Mouse (Mus musculus) heart, embryonic 16.5 days (tissue): ENCODE results near the gene Sbsn. TPM values are rescaled to one million over a fixed set of nuclear protein-coding genes. Genes with fewer than 3 reads are reported as not detected.
"Not testable (repeated sequence)": the region's sequence is repeated elsewhere in the genome, so short reads cannot be mapped to it uniquely, and the experiment has no call there.

Source experiments
- ATAC-seq: fragments of 200-750 bp; cut with Nextera tagmentation; replicated peaks from 2 replicates; pipeline ENCODE4 v1.8.0; 2017; ENCODE audit warnings: moderate number of reproducible peaks; ENCODE audit not compliant: insufficient read depth, low FRiP score; ENCODE audit errors: extremely low read depth
- H3K27ac ChIP-seq: fragments of 300-500 bp; sonication (generic); 2 replicates; pipeline ENCODE4 v1.5.1; 2014; ENCODE audit warnings: mild to moderate bottlenecking, low read length, control low read depth, moderate library complexity
- H3K27me3 ChIP-seq: fragments of 300-500 bp; sonication (generic); 2 replicates; pipeline ENCODE4 v1.6.1; 2014; ENCODE audit warnings: low read length, mixed read lengths; ENCODE audit not compliant: control insufficient read depth, insufficient read depth
- H3K36me3 ChIP-seq: fragments of 300-500 bp; sonication (generic); 2 replicates; pipeline ENCODE4 v1.6.1; 2014; ENCODE audit not compliant: control insufficient read depth, insufficient read depth
- H3K4me1 ChIP-seq: fragments of 300-500 bp; sonication (generic); 2 replicates; pipeline ENCODE4 v1.6.1; 2014; ENCODE audit warnings: low read length, mixed read lengths; ENCODE audit not compliant: control insufficient read depth, insufficient read depth
- H3K4me2 ChIP-seq: fragments of 300-500 bp; sonication (generic); 2 replicates; pipeline ENCODE4 v1.6.1; 2014; ENCODE audit warnings: low read depth, mild to moderate bottlenecking, control low read depth, low read length
- H3K4me3 ChIP-seq: fragments of 300-500 bp; sonication (generic); 2 replicates; pipeline ENCODE4 v1.5.1; 2014; ENCODE audit warnings: mild to moderate bottlenecking, control low read depth, low read length
- H3K9ac ChIP-seq: fragments of 300-500 bp; sonication (generic); 2 replicates; pipeline ENCODE4 v1.6.1; 2014; ENCODE audit warnings: low read length, control low read depth
- H3K9me3 ChIP-seq: fragments of 300-500 bp; sonication (generic); replicated peaks from 2 replicates; pipeline ENCODE4 v1.6.1; 2016; ENCODE audit warnings: low read length; ENCODE audit not compliant: control insufficient read depth
- WGBS: fragments of 180-500 bp; shearing (Covaris S2); extraction: QIAGEN DNeasy Blood & Tissue Kit; methylation state at CpG from one replicate; pipeline ENCODE4 v1.1.7; 2014; 5-methylcytosine and 5-hydroxymethylcytosine counted together
- polyA plus RNA-seq: library from polyadenylated mRNA; unstranded; fragments of >200 nt; fragmentation: Nextera tagmentation; extraction: Ambion mirVana; gene quantifications from 2 replicates; pipeline ENCODE4 v1.2.1, GENCODE M21; 2015

Sbsn gene
- polyA plus RNA-seq, 1 experiment from 2014 or later = 1.8 TPM

GRCm38 (mm10) chr7:30723274-30723953 lies 27.9 kb upstream of the Sbsn start:
- peaks cover 3% of the 10 kb centered on the region for H3K4me1 ChIP-seq
- no peak overlapping the region for H3K9ac ChIP-seq
- no peak overlapping the region for H3K4me2 ChIP-seq
- H3K27me3 ChIP-seq = peaks cover 2% of the 10 kb centered on the region; the same call in 1 of the 2 replicates
- WGBS = 66% methylated on average over 6 of the region's 6 CpGs
- H3K9me3 ChIP-seq = no peaks in the 10 kb centered on the region
- H3K27ac ChIP-seq = no peak overlapping the region
- peaks cover 6% of the 10 kb centered on the region; the same call in 1 of the 2 replicates for H3K36me3 ChIP-seq
- ATAC-seq = no peak
- H3K4me3 ChIP-seq = no peak overlapping the region

GRCm38 (mm10) chr7:30728214-30728613 lies 23.1 kb upstream of the Sbsn start:
- H3K4me3 ChIP-seq = peak overlapping the region; percentile 80
- no peaks in the 10 kb centered on the region for H3K27me3 ChIP-seq
- ATAC-seq = no peak
- H3K36me3 ChIP-seq = peaks cover 9% of the 10 kb centered on the region
- peak overlapping the region; percentile 92 for H3K9ac ChIP-seq
- no peaks in the 10 kb centered on the region for H3K9me3 ChIP-seq
- no peak overlapping the region for H3K27ac ChIP-seq
- peak overlapping the region; percentile 73 for H3K4me2 ChIP-seq
- 79% methylated on average over 6 of the region's 6 CpGs for WGBS
- peaks cover 14% of the 10 kb centered on the region for H3K4me1 ChIP-seq

- 6% methylated on average over 26 of the region's 26 CpGs for WGBS
- peak; percentile 46 for ATAC-seq
- H3K4me1 ChIP-seq = peaks cover 14% of the 10 kb centered on the region
- H3K4me2 ChIP-seq = peak overlapping the region; percentile 73
- H3K9me3 ChIP-seq = no peaks in the 10 kb centered on the region
- peak overlapping the region; percentile 90; the same call in 1 of the 2 replicates for H3K27ac ChIP-seq
- peak overlapping the region; percentile 80 for H3K4me3 ChIP-seq
- H3K27me3 ChIP-seq = no peaks in the 10 kb centered on the region
- peak overlapping the region; percentile 92 for H3K9ac ChIP-seq
- H3K36me3 ChIP-seq = peaks cover 9% of the 10 kb centered on the region
These were observed 22.4 kb upstream of the Sbsn start for GRCm38 (mm10) chr7:30728739-30729395.

- Histone ChIP-seq H3K27ac (peak within 1 kb of the TSS; percentile 90), H3K4me3 (peak within 1 kb of the TSS; percentile 80), H3K27me3 (no peaks in the 10 kb centered on the region), H3K4me1 (peaks cover 14% of the 10 kb centered on the region), H3K9ac (peak within 1 kb of the TSS; percentile 92), H3K36me3 (peaks cover 11% of the 10 kb centered on the region), H3K4me2 (peak within 1 kb of the TSS; percentile 73), H3K9me3 (no peaks in the 10 kb centered on the region)
- ATAC-seq = peak; percentile 98
- under 1% methylated on average over 60 of the region's 60 CpGs for WGBS
These were observed 21.7 kb upstream of the Sbsn start, which contains the start of gene Tmem147 for GRCm38 (mm10) chr7:30729396-30730063. TSS of gene Tmem147 (minus strand) at chr7:30729540.

GRCm38 (mm10) chr7:30730064-30730722 lies 21.1 kb upstream of the Sbsn start:
- peak overlapping the region; percentile 73 for H3K4me2 ChIP-seq
- H3K36me3 ChIP-seq = peaks cover 16% of the 10 kb centered on the region
- ATAC-seq, H3K9me3 ChIP-seq, H3K27me3 ChIP-seq: not testable (repeated sequence)
- H3K9ac ChIP-seq = peak overlapping the region; percentile 92
- WGBS = 28% methylated on average over 14 of the region's 22 CpGs
- H3K27ac ChIP-seq = peak overlapping the region; percentile 90
- peak overlapping the region; percentile 80 for H3K4me3 ChIP-seq
- H3K4me1 ChIP-seq = peaks cover 14% of the 10 kb centered on the region

GRCm38 (mm10) chr7:30736211-30736610 lies 15.1 kb upstream of the Sbsn start:
- no peak for ATAC-seq
- H3K27me3 ChIP-seq = no peaks in the 10 kb centered on the region
- no peak overlapping the region for H3K4me2 ChIP-seq

GRCm38 (mm10) chr7:30742570-30742969 lies 8.7 kb upstream of the Sbsn start:
- H3K27ac ChIP-seq, H3K4me2 ChIP-seq, H3K4me1 ChIP-seq, H3K9me3 ChIP-seq, H3K36me3 ChIP-seq, H3K27me3 ChIP-seq, H3K9ac ChIP-seq, ATAC-seq, H3K4me3 ChIP-seq: not testable (repeated sequence)
- WGBS = 73% methylated on average over 2 of the region's 2 CpGs

More at GRCm38 (mm10) chr7:30736211-30736610, 15.1 kb upstream of the Sbsn start:
- 81% methylated on average over 3 of the region's 3 CpGs for WGBS
- Histone ChIP-seq H3K9me3 (no peaks in the 10 kb centered on the region), H3K4me3 (no peak overlapping the region), H3K4me1 (no peaks in the 10 kb centered on the region), H3K36me3 (peaks cover 18% of the 10 kb centered on the region), H3K9ac (no peak overlapping the region), H3K27ac (no peak overlapping the region)

- not testable (repeated sequence) for H3K9ac ChIP-seq, H3K9me3 ChIP-seq, H3K27ac ChIP-seq, H3K4me1 ChIP-seq, ATAC-seq, H3K27me3 ChIP-seq, H3K4me2 ChIP-seq, H3K36me3 ChIP-seq, H3K4me3 ChIP-seq
- no CpG with 5 or more reads among the region's 4 CpGs for WGBS
These were observed 7.7 kb upstream of the Sbsn start, which contains the start of gene Gapdhs for GRCm38 (mm10) chr7:30743617-30744016. TSS of gene Gapdhs (minus strand) at chr7:30743681.
